ENCODE assay signal across 8 mouse cellular contexts in genomic region chr7:99483271-99483923, GRCm38 (mm10). TPM values are rescaled to one million over a fixed set of nuclear protein-coding genes. Genes with fewer than 3 reads are reported as not detected.
DNase-seq lines count a peak whose midpoint lies in the region; ATAC-seq and TF ChIP-seq lines count a peak whose summit lies in the region.

Gene Rps3 (minus strand): TSS chr7:99483738.

- no peaks in the 10 kb centered on the region for H3K9me3 ChIP-seq in ES-E14 (ENCODE audit: control insufficient read depth, insufficient read depth, low read depth, low read length)
- no peaks in the 10 kb centered on the region for H3K9me3 ChIP-seq in forebrain, embryonic 15.5 days

- peak; percentile 88 for TF ChIP-seq POLR2A in lung, adult 2 months (IDR thresholded peaks at IDR 0.05; ENCODE audit: borderline replicate concordance, extremely low read depth, low read depth, low read length)

- H3K4me1 ChIP-seq in ES-E14 (ENCODE audit: control insufficient read depth in 2 of 2, insufficient read depth in 2 of 2, low read length in 2 of 2, poor library complexity in 1 of 2), result peaks cover 0 to 11% of the 10 kb centered on the region in 2 experiments; a peak in 1 of 4 replicates
- peaks cover 41% of the 10 kb centered on the region for H3K4me1 ChIP-seq in forebrain, embryonic 15.5 days
- peaks cover 8% of the 10 kb centered on the region for H3K4me1 ChIP-seq in lung, adult 2 months (ENCODE audit: control insufficient read depth, insufficient read depth, low read length)

- peaks cover 4% of the 10 kb centered on the region; the same call in 1 of the 2 replicates for H3K27me3 ChIP-seq in forebrain, embryonic 15.5 days

- intact Hi-C loops in heart, postnatal 25 days (cut with DNase I), result loop anchor here (10.0 kb wide), 1 partner anchor 371 kb away; the partner anchor contains the start of gene Xrra1

- peak; percentile 89 for DNase-seq in ES-E14 (ENCODE audit: low read depth, low spot score)
- DNase-seq in cerebellum, adult 11-12 months, result peak; percentile 95
- DNase-seq in heart, postnatal 25 days (ENCODE audit: low spot score), result peak; percentile 90
- DNase-seq in layer of hippocampus, adult 18-20 months (ENCODE audit: low spot score in 2 of 2), result peak; percentile 94 to 99
- DNase-seq in lung, adult 2 months, result peak; percentile 92
- DNase-seq in thymus, adult 18-20 months, result peak; percentile 90 to 94

- H3K9ac ChIP-seq in ES-E14 (ENCODE audit: insufficient read depth, low read depth, low read length, poor library complexity, severe bottlenecking), result peak within 1 kb of the TSS; percentile 98
- peak within 1 kb of the TSS; percentile 62 for H3K9ac ChIP-seq in forebrain, embryonic 15.5 days (replicated peaks)

- H3K4me2 ChIP-seq in forebrain, embryonic 15.5 days (replicated peaks), result peak within 1 kb of the TSS; percentile 82

- H3K36me3 ChIP-seq in ES-E14 (ENCODE audit: control insufficient read depth, insufficient read depth, low read length, poor library complexity, severe bottlenecking), result peaks cover 46% of the 10 kb centered on the region
- peaks cover 40% of the 10 kb centered on the region for H3K36me3 ChIP-seq in forebrain, embryonic 15.5 days

- under 1% methylated on average over 45 of the region's 45 CpGs for WGBS in forebrain, embryonic 15.5 days
- 0% methylated on average over 45 of the region's 45 CpGs for WGBS in lung, adult 2 months

- peak within 1 kb of the TSS; percentile 91 to 95 for H3K4me3 ChIP-seq in ES-E14 (ENCODE audit: insufficient read depth in 1 of 2, low read depth in 1 of 2, low read length in 2 of 2, poor library complexity in 1 of 2, severe bottlenecking in 1 of 2)
- H3K4me3 ChIP-seq in forebrain, embryonic 15.5 days, result peak within 1 kb of the TSS; percentile 58
- H3K4me3 ChIP-seq in lung, adult 2 months (replicated peaks; ENCODE audit: extremely low read depth, low read depth, low read length), result peak within 1 kb of the TSS; percentile 76

- H3K27ac ChIP-seq in ES-E14 (ENCODE audit: insufficient read depth, low read depth, low read length, poor library complexity, severe bottlenecking), result peak within 1 kb of the TSS; percentile 85
- H3K27ac ChIP-seq in forebrain, embryonic 15.5 days (replicated peaks), result peak within 1 kb of the TSS; percentile 81

- in situ Hi-C loops in ES-E14 (cut with MboI; ENCODE audit: low sequenced_read_pairs in 2 of 2, unreplicated experiment in 2 of 2), result no loop called here

- peak; percentile 96 for ATAC-seq in forebrain, embryonic 15.5 days (replicated peaks)
- ATAC-seq in neutrophil, adult 5-6 weeks (ENCODE audit: extremely low read depth, insufficient number of reproducible peaks, low FRiP score, poor library complexity, severe bottlenecking), result peak; percentile 97

- TF ChIP-seq CTCF in lung, adult 2 months (IDR thresholded peaks at IDR 0.05; ENCODE audit: insufficient read depth, low read length), result no peak

TF ChIP-seq in ES-E14, 5 proteins besides CTCF, POLR2A, EP300 and RAD21:
- TF ChIP-seq MAFK (IDR thresholded peaks at IDR 0.05; ENCODE audit: insufficient read depth, low read depth, low read length) (no peak), ZNF384 (IDR thresholded peaks at IDR 0.05; ENCODE audit: low read depth, low read length) (no peak), CHD2 (IDR thresholded peaks at IDR 0.05; ENCODE audit: low read depth, low read length) (no peak), ZC3H11A (IDR thresholded peaks at IDR 0.05; ENCODE audit: borderline replicate concordance, low read depth, low read length) (no peak), HCFC1 (IDR thresholded peaks at IDR 0.05; ENCODE audit: borderline replicate concordance, insufficient read depth, low read length) (peak; percentile 94)

RNA-seq across cellular contexts. Expression of gene Rps3, which starts in this region (rescaled TPM):
- 1,655 and 1,728 TPM in 2 replicates for total RNA-seq in ES-E14 (2012; rRNA removed)
- 553 and 561 TPM in 2 replicates for polyA plus RNA-seq in forebrain, embryonic 15.5 days (2015; fragmentation: Nextera tagmentation; extraction: Ambion mirVana)
- total RNA-seq in heart, postnatal 25 days (2021), result 100 to 1,000 TPM; 306 to 340 TPM
- total RNA-seq in layer of hippocampus, adult 18-20 months (2021), result 100 to 1,000 TPM; 288 to 291 TPM
- polyA plus RNA-seq in lung, adult 2 months (2012; rRNA removed), result 206 and 308 TPM in 2 replicates
- total RNA-seq in neutrophil, adult 5-6 weeks (2017), result 1,085 and 1,169 TPM in 2 replicates

Comparison
In these comparisons a context has a peak if more than half of its experiments do, and no peak if none do; other contexts are left out.
1. Peak in every context shown above with its lines: DNase-seq, ATAC-seq, H3K4me3 ChIP-seq and H3K27ac ChIP-seq.